Mouse (Mus musculus) heart, adult 2 months (tissue): ENCODE measurements at regions not wholly inside any gene's neighbourhood (a gene's known extent, or its start where the extent isn't known, plus 50 kb on each side); places are given as distances from the start of the nearest gene placed in this dataset.

ENCODE experiments used
- CTCF ChIP-seq: fragments of 200-600 bp; IDR thresholded peaks from 2 replicates; pipeline ENCODE4 v1.8.1; 2022; ENCODE audit warnings: antibody characterized with exemption, mild to moderate bottlenecking, moderate library complexity
- POLR2A ChIP-seq: fragments of 200-500 bp; IDR thresholded peaks from 2 replicates; pipeline ENCODE4 v1.6.1; 2011; ENCODE audit warnings: mild to moderate bottlenecking, low read depth, low read length, control low read depth; ENCODE audit not compliant: insufficient read depth

DNA sequence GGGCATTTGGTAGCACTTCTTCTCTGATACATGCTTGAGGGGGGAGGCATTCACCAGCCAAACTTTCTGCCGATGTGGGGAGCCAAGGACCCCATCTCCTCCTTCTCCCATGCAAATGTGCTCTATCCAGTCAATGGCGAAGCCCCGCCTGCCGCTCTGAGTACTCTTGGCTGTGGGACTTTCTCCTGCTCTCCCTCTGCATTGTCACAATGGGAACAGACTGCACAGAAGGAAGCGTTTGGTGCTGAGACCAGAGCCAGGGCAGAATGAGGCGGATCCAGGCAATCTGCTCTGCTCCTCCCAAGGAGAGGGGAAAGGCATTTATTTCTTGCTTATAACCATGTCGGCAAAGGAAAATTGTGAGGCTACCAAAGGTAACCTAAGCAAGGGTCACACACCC lies 123.1 kb downstream of the Sec61b start:
- TF ChIP-seq POLR2A = no peak
- TF ChIP-seq CTCF = no peak
